Mouse (Mus musculus): ENCODE data around the gene Micall1.

DNA sequence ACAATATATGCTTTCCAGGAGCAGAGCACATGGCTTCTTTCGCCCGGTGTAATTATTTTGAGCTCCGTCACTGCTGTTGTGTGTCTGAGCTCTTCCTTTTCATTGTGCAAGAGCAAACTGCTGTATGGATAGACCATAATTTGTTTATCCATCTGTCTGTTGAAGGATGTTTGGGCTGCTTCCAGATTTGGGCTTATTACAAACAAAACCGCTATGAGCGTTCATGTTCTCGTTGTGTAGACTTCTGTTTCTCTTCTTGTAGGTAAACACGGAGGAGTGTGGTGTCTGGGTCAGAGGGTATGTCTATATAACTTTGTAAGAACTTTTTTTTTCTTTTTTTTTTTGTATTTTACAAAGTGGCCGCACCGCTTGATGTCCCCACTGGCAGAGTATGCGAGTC, 76.5 kb downstream of the Micall1 start:
- TF ChIP-seq CTCF (IDR thresholded peaks at IDR 0.05; ENCODE audit: extremely low read depth, insufficient read length, insufficient replicate concordance, low read depth, low read length) = no peak
- TF ChIP-seq POLR2A (IDR thresholded peaks at IDR 0.05; ENCODE audit: low read depth, low read length) = no peak

All from small intestine, adult 2 months (tissue).